ENCODE assay signal across 32 mouse cellular contexts in the genomic region with DNA sequence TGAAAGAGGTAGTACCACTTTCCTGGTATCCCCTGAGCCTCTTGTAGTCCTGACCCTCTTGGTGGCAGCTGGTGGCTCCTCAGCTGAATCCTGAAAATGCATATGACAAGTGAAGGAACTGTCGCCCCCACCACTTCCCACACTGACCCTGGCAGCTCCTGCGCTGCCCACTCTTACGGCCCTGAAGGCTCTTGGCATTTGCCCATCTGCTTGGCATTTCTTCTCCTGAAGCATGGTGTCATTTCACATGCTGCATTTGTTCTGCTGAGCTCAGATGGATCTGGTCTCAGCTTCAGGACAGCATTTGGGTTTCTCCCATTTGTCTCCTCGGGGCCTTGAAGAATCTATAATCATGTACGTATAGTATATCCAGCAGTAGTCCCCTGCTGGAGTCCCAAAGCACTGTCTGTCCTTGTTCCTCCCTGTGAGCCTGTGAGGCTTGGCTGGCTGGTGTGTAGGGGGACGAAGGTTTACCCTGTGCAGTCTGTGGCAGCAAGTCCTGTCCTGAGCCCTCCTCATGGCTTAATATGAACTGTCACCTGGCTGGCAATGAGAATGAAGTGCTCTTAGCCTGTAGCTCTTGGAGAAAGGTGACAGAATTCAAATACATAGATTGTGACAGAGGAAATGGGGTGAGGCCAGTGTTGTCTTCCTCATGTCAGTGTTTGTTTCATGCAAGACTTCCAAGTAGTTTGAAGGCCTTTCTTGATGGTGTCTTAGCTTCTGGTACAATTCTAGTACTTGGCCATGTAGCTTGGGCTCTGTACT. TPM values are rescaled to one million over a fixed set of nuclear protein-coding genes. Genes with fewer than 3 reads are reported as not detected.
A peak's percentile ranks its signal among the peaks of the same experiment; 100 is the strongest.
DNase-seq lines count a peak whose midpoint lies in the region; ATAC-seq and TF ChIP-seq lines count a peak whose summit lies in the region.
"Had no signal": no experiment of that assay in that cellular context is flagged by ENCODE, and none has a peak within 500 bp of the region (broad histone marks: within the 10 kb centered on the region; RNA-seq: fewer than 3 reads in every experiment).

No protein-coding gene starts in this region.

- no peak overlapping the region for H3K4me2 ChIP-seq in hindbrain, postnatal 0 days (ENCODE audit: low read depth, low read length)
- no peak overlapping the region for H3K4me2 ChIP-seq in hindbrain, embryonic 16.5 days (ENCODE audit: low read length)
- H3K4me2 ChIP-seq: embryonic facial prominence, embryonic 13.5 days; forebrain, embryonic 13.5 days; heart, embryonic 12.5 days; heart, embryonic 15.5 days; hindbrain, embryonic 13.5 days had no signal

- no peak overlapping the region for H3K27ac ChIP-seq in hindbrain, postnatal 0 days
- H3K27ac ChIP-seq in hindbrain, embryonic 16.5 days (ENCODE audit: low read depth, low read length): no peak overlapping the region
- H3K27ac ChIP-seq: embryonic facial prominence, embryonic 10.5 days; embryonic facial prominence, embryonic 13.5 days; forebrain, embryonic 10.5 days; forebrain, embryonic 13.5 days; gastrocnemius, adult 2 months; heart, embryonic 15.5 days; hindbrain, embryonic 10.5 days; hindbrain, embryonic 13.5 days had no signal

- H3K4me1 ChIP-seq in hindbrain, postnatal 0 days (ENCODE audit: insufficient read depth, low read length): no peaks in the 10 kb centered on the region
- H3K4me1 ChIP-seq in hindbrain, embryonic 16.5 days (ENCODE audit: control insufficient read depth, insufficient read depth, low read depth, low read length): peaks cover 11% of the 10 kb centered on the region
- H3K4me1 ChIP-seq: embryonic facial prominence, embryonic 13.5 days had no signal

- H3K36me3 ChIP-seq in hindbrain, postnatal 0 days (ENCODE audit: insufficient read depth, low read length): no peaks in the 10 kb centered on the region
- no peaks in the 10 kb centered on the region for H3K36me3 ChIP-seq in hindbrain, embryonic 16.5 days (ENCODE audit: control insufficient read depth, insufficient read depth, low read length)
- H3K36me3 ChIP-seq: G1E had no signal

- 69% methylated on average over 6 of the region's 6 CpGs for WGBS in hindbrain, postnatal 0 days
- 81% methylated on average over 6 of the region's 6 CpGs for WGBS in hindbrain, embryonic 16.5 days

- TF ChIP-seq CTCF in hindbrain, postnatal 0 days (IDR thresholded peaks at IDR 0.05; ENCODE audit: low read depth): no peak

- H3K4me3 ChIP-seq in hindbrain, postnatal 0 days (ENCODE audit: low read length): no peak overlapping the region
- H3K4me3 ChIP-seq in hindbrain, embryonic 16.5 days (ENCODE audit: low read length): no peak overlapping the region
- H3K4me3 ChIP-seq: embryonic facial prominence, embryonic 10.5 days; embryonic facial prominence, embryonic 13.5 days; erythroblast, embryonic 14.5 days; forebrain, embryonic 10.5 days; forebrain, embryonic 13.5 days; gastrocnemius, adult 2 months; heart, embryonic 12.5 days; heart, embryonic 15.5 days; hindbrain, embryonic 10.5 days; hindbrain, embryonic 13.5 days had no signal

- H3K9me3 ChIP-seq in hindbrain, postnatal 0 days (ENCODE audit: low read length): no peaks in the 10 kb centered on the region
- H3K9me3 ChIP-seq in hindbrain, embryonic 16.5 days (ENCODE audit: control insufficient read depth, low read length): no peaks in the 10 kb centered on the region
- H3K9me3 ChIP-seq: embryonic facial prominence, embryonic 10.5 days; embryonic facial prominence, embryonic 13.5 days; forebrain, embryonic 10.5 days; forebrain, embryonic 13.5 days; G1E; heart, embryonic 12.5 days; heart, embryonic 15.5 days; hindbrain, embryonic 10.5 days; hindbrain, embryonic 13.5 days had no signal

- DNase-seq in cerebellum, postnatal 10 days: peak; percentile 78 to 84
- no peak for DNase-seq in cerebellum, adult 8-10 months
- DNase-seq in hindbrain, postnatal 0 days (ENCODE audit: low spot score): peak; percentile 43
- DNase-seq in retina, postnatal 1 day: peak; percentile 11
- no peak for DNase-seq in retina, embryonic 14.5 days (ENCODE audit: low spot score)
- DNase-seq in gonadal fat pad, adult 2 months (ENCODE audit: low read depth): peak; percentile 92
- DNase-seq in right cerebral cortex, postnatal 25 days: no peak
- DNase-seq: adrenal gland, adult 2 months; B cell, adult 2 months; cerebellum, adult 11 months; cerebellum, adult 9-10 months; cerebellum, postnatal 36 days; embryo, embryonic 11 days; forebrain, postnatal 0 days; gastrocnemius, adult 2 months; gastrocnemius, postnatal 25 days; kidney, adult 2 months had no signal

- ATAC-seq in hindbrain, postnatal 0 days: no peak
- no peak for ATAC-seq in hindbrain, embryonic 16.5 days
- ATAC-seq: forebrain, embryonic 13.5 days; forebrain, postnatal 0 days; intestine, postnatal 0 days; Patski had no signal

- no peaks in the 10 kb centered on the region for H3K27me3 ChIP-seq in hindbrain, postnatal 0 days (ENCODE audit: insufficient read depth, low read length)
- no peaks in the 10 kb centered on the region for H3K27me3 ChIP-seq in hindbrain, embryonic 16.5 days (replicated peaks; ENCODE audit: control insufficient read depth, insufficient read depth, low read length)
- H3K27me3 ChIP-seq: CH12.LX; embryonic facial prominence, embryonic 13.5 days; forebrain, embryonic 13.5 days; heart, embryonic 12.5 days; heart, embryonic 15.5 days; hindbrain, embryonic 13.5 days; Patski had no signal

- no peak overlapping the region for H3K9ac ChIP-seq in hindbrain, postnatal 0 days (replicated peaks; ENCODE audit: low read length)
- H3K9ac ChIP-seq in hindbrain, embryonic 16.5 days (ENCODE audit: low read depth, low read length): no peak overlapping the region
- H3K9ac ChIP-seq: embryonic facial prominence, embryonic 13.5 days; forebrain, embryonic 13.5 days; forebrain, postnatal 0 days; heart, embryonic 12.5 days; heart, embryonic 15.5 days; hindbrain, embryonic 13.5 days had no signal

RNA-seq across cellular contexts. Expression of gene Hgfac, which starts 30.0 kb away (rescaled TPM):
- total RNA-seq in hindbrain, postnatal 0 days (2014; rRNA removed): 0.78 and 1.4 TPM in 2 replicates
- not detected in 2 replicates for polyA plus RNA-seq in hindbrain, postnatal 0 days (2015; fragmentation: Nextera tagmentation; extraction: Ambion mirVana)
- 0.35 and 0.45 TPM in 2 replicates for polyA plus RNA-seq in hindbrain, embryonic 16.5 days (2015; fragmentation: Nextera tagmentation; extraction: Ambion mirVana)
- polyA plus RNA-seq in gonadal fat pad, adult 2 months (2012; rRNA removed): 104 and 155 TPM in 2 replicates
- total RNA-seq: CH12.LX had no signal
- polyA plus RNA-seq: forebrain, postnatal 0 days; G1E had no signal

RNA-seq across cellular contexts. Expression of gene Dok7, which starts 45.2 kb away (rescaled TPM):
- total RNA-seq in hindbrain, postnatal 0 days (2014; rRNA removed): 24.5 and 26.9 TPM in 2 replicates
- polyA plus RNA-seq in hindbrain, postnatal 0 days (2015; fragmentation: Nextera tagmentation; extraction: Ambion mirVana): 10.9 and 11.6 TPM in 2 replicates
- polyA plus RNA-seq in hindbrain, embryonic 16.5 days (2015; fragmentation: Nextera tagmentation; extraction: Ambion mirVana): 12.0 and 12.5 TPM in 2 replicates
- polyA plus RNA-seq in gonadal fat pad, adult 2 months (2012; rRNA removed): 1.4 and 2.2 TPM in 2 replicates
- total RNA-seq: CH12.LX; G1E; granulocyte monocyte progenitor cell, adult 5-6 weeks had no signal
- polyA plus RNA-seq: erythroblast, embryonic 14.5 days; G1E had no signal

Comparison
In these comparisons a context has a peak if more than half of its experiments do, and no peak if none do; other contexts are left out.
1. DNase-seq: peak in cerebellum, postnatal 10 days (2 of 2), hindbrain, postnatal 0 days (single experiment), retina, postnatal 1 day (single experiment) and gonadal fat pad, adult 2 months (single experiment); none in cerebellum, adult 8-10 months (single experiment), retina, embryonic 14.5 days (single experiment) and right cerebral cortex, postnatal 25 days (single experiment).
2. RNA of gene Hgfac, which starts 30.0 kb away (polyA plus RNA-seq): 104 to 155 TPM in gonadal fat pad, adult 2 months; 0.35 to 0.45 TPM in hindbrain, embryonic 16.5 days and not detected in hindbrain, postnatal 0 days; every median in the first group is over 10 times any median in the second.